Mouse (Mus musculus): ENCODE results near the gene Lgals8.
"Not testable (repeated sequence)": the region's sequence is repeated elsewhere in the genome, so short reads cannot be mapped to it uniquely, and the experiment has no call there.

Gene Lgals8

GRCm38 (mm10) chr13:12464844-12465243 is at the start of gene Lgals8:
Lgals8 (minus strand) TSS chr13:12464944.
- no peak for ATAC-seq (ENCODE audit: insufficient number of reproducible peaks, low FRiP score, low TSS enrichment)

GRCm38 (mm10) chr13:12511189-12511965 is 46.6 kb upstream of the Lgals8 start:
- ATAC-seq (ENCODE audit: insufficient number of reproducible peaks, low FRiP score, low TSS enrichment), result no peak

GRCm38 (mm10) chr13:12510032-12510431 is 45.3 kb upstream of the Lgals8 start:
- ATAC-seq (ENCODE audit: insufficient number of reproducible peaks, low FRiP score, low TSS enrichment), result no peak

DNA sequence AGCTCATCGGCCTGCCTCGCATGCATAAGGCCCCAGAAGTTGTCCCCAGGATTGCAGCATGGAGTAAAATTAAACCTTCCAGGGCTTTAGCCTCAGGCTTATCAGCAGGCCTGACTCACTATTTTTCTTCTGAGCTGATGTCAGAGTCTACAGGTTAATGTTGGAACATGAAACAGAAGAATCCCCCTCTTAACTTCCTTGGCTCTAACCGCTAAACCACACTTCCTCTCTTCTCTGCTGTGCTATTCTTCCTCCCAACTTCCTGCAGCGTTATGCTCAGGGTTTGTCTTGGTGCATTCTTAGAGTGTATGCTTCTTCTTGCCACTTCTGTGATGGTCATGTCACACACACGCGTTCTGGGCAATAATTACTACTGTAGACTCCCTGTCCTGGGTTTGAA is 42.7 kb upstream of the Lgals8 start:
- ATAC-seq (ENCODE audit: insufficient number of reproducible peaks, low FRiP score, low TSS enrichment), result no peak

- no peak for ATAC-seq (ENCODE audit: insufficient number of reproducible peaks, low FRiP score, low TSS enrichment)
Observed at GRCm38 (mm10) chr13:12505359-12505758, 40.6 kb upstream of the Lgals8 start.

DNA sequence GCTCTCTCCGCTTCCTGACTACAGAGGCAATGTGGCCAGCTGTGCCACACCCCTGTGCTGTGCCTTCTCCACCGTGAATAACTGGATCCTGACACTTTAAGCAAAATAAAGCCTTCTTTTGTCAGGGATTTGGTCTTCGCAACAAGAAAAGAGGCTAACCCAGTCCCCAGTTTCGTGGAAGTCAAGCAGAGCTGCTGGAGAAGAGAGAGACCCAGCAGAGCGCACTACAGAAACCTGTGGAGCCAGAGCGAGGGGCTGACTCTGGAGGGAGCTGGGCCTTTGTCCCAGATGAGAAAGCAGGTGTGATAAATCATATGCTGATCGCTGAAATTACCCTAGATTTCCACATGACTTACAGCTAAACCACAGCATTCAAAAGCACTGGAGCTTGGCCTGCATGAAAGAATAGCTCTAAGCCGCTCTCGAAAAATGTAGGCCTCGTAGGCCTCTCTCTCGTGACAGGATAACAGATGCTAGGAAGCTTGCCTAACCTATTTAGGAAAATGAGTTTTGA is 38.6 kb upstream of the Lgals8 start:
- no peak for ATAC-seq (ENCODE audit: insufficient number of reproducible peaks, low FRiP score, low TSS enrichment)

DNA sequence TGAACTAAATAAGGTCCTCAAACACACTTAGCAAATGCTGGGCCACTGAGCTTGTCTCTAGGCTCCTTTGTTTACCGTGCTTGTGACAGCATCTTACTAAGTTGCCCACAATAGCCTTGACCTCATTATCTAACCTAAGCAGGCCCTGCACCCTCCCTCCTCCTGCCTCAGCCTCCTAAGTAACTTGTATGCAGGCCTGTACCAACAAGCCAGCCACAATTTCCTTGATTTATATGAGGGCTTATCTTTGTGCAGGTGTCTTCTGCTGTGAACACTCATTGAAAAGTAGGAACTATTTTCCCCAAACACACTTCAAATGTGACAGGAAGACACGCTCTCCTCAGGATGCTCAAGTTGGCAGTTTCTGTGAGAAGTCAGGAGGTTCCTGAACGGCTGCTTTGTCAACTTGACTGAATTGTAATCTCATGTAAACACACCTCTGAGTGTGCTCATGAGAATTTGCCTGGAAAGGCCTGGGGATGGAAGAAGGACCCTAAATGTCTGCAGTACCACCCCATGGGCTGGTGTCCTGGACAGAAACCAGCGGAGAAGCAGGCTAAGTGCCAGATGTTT is 38.0 kb upstream of the Lgals8 start:
- no peak for ATAC-seq (ENCODE audit: insufficient number of reproducible peaks, low FRiP score, low TSS enrichment)

DNA sequence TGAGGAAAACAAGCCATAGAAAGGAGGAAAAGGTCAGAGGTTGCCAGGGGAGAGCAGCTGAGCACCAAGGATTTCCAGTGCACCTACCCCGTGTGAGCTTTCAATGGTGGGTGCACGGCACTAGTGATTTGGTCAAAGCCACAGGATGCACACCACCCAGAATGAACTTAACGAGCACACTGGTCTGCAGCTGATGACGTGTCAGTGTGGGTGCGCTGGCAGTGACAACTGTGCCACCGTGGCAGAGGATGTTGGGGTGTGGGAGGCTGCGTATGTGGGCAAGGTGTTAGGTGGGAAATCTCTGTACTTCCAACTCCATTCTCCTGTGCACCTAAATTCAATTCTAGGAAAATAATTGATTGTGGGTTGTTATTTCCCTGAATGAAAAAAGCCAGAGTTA is 34.4 kb upstream of the Lgals8 start:
- ATAC-seq (ENCODE audit: insufficient number of reproducible peaks, low FRiP score, low TSS enrichment), result no peak

DNA sequence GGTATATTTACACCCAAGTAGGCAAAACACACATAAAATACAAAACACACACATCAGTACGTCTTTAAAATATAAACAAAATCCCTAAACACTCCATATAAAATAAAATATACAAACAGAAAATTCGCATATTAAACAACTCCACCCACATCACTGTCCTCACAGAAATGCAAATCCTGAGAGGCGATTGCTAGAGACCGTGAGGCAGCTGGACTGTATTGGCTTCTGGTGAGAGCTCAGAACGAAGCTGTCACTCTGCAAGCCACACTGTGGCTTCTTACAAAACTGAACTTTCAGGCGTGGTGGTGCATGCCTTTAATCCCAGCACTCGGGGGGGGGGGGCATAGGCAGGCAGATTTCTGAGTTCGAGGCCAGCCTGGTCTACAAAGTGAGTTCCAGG is 33.1 kb upstream of the Lgals8 start:
- no peak for ATAC-seq (ENCODE audit: insufficient number of reproducible peaks, low FRiP score, low TSS enrichment)

- ATAC-seq (ENCODE audit: insufficient number of reproducible peaks, low FRiP score, low TSS enrichment), result no peak
Observed at GRCm38 (mm10) chr13:12494750-12495149, 30.0 kb upstream of the Lgals8 start.

- no peak for ATAC-seq (ENCODE audit: insufficient number of reproducible peaks, low FRiP score, low TSS enrichment)
Observed at GRCm38 (mm10) chr13:12492515-12492914, 27.8 kb upstream of the Lgals8 start.

DNA sequence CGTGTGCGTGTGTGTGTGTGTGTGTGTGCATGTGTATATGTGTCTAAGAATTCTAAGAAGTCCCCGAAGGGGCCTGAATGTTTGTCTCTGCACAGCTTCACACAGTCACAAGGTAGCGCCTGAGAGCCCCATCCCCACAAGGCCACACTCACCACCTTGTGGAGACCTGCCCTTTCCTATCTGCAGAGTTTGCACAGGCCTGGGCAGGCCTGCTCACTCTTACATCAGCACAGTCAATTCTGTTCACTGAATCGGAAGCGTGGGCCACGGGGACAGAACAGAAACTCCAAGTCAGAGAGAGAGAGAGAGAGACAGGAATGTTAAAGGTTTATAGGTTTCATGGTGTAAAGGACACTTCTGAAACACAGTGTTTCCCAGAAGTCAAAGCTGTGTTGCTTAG is 20.9 kb upstream of the Lgals8 start:
- ATAC-seq (ENCODE audit: insufficient number of reproducible peaks, low FRiP score, low TSS enrichment), result no peak

DNA sequence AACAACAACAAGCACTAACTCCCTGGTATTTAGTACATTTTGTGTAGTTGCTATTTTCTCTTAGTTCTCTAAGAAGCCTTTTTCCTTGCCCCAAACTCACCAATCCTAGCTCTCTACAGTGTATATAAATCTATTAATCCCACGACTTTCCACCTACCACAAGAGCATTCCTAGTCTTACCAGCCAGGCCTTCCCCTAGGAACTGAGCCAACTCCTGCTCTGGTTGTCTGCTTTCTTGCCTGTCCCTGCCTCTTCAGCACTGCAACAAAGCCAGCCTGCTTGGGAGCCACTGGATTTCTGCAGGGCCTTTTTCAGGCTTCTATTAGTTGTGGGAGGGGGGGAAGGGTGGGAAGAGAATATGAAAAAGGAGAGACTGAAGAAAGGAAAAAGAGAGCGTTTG is 20.5 kb upstream of the Lgals8 start:
- no peak for ATAC-seq (ENCODE audit: insufficient number of reproducible peaks, low FRiP score, low TSS enrichment)

- ATAC-seq (ENCODE audit: insufficient number of reproducible peaks, low FRiP score, low TSS enrichment), result no peak
Observed at GRCm38 (mm10) chr13:12479802-12480201, 15.1 kb upstream of the Lgals8 start.

GRCm38 (mm10) chr13:12478301-12478700 is 13.6 kb upstream of the Lgals8 start:
- no peak for ATAC-seq (ENCODE audit: insufficient number of reproducible peaks, low FRiP score, low TSS enrichment)

DNA sequence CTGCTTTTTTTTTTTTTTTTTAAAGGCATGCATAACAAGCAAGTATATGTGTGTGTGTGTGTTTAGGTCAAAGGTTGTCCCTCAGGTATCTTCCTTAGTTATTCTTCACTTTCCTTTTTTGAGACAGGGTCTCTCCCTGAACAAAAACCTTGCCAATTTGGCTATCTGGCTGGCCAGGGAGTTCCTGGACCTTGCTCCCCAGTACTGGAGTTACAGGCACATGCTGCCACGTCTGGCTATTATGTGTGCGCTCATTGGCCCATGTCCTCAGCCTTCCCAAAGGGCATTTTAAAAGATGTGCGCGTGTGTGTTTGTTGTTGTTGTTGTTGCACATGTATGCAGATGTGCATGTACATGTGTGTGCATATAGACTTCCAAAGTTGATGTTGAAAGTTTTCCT is 12.1 kb upstream of the Lgals8 start:
- ATAC-seq (ENCODE audit: insufficient number of reproducible peaks, low FRiP score, low TSS enrichment), result no peak

GRCm38 (mm10) chr13:12475239-12475638 is 10.5 kb upstream of the Lgals8 start:
- no peak for ATAC-seq (ENCODE audit: insufficient number of reproducible peaks, low FRiP score, low TSS enrichment)

DNA sequence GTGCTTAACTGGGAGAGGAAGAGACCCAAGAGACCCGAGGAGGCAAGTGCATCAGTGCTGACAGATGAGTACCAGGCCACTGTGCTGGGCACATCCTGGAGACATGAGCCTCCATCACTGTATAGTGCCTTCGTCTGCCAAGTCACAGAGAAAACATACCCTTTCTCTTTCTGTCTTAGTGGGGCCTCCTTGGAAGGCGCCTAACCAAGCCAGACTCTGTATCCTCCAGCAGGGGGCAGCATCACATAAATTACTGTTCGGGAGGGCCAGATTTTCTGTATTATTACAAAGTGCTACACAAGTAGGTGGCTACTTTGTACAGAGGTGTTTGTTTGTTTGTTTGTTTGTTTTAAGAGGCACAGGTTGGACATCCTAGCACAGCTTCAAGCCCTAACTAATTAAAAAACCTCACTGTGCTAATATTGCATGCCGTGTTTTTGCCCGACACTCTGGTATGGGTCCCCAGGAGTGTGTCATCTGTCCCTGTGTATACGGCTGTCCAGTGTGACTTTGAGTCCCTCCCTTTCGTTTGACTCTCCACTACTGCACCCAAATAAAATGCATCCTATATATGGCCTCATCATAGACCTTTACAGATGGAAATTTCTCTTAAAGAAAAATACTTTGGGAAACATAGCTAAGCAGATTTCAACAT is 9.1 kb upstream of the Lgals8 start:
- ATAC-seq (ENCODE audit: insufficient number of reproducible peaks, low FRiP score, low TSS enrichment), result peak; percentile 64

DNA sequence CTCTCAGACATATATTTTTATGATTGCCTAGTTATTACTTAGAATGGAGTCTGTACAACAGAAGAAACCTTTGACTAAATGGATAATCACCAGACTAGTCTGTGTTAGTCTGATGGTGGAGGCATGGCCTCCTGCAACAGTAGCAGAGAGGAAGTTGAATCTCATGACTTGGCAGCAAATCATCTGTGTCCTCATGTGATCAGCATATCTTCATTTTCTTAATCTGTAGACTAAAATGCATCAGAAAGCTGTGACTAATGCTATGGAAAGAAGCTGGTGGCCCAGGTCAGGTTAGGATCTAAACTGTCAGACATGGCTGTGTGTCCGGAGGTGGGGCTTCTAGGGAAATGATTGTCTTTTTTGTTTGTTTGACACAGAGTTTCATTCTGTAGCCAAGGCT is 3.7 kb upstream of the Lgals8 start:
- ATAC-seq (ENCODE audit: insufficient number of reproducible peaks, low FRiP score, low TSS enrichment), result no peak

DNA sequence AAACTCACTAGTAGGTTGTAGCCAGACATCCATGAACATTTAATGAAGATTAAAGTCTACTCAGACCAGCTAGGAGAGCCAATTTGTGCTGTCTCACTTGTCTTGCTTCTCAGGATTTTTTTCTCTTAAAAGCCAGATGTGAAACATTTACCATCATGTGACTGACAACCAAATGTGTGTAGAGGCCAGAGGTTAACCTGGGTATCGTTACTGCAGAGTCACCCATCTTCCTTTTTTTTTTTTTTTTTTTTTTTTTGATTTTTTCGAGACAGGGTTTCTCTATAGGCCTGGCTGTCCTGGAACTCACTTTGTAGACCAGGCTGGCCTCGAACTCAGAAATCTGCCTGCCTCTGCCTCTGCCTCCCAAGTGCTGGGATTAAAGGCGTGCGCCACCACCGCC is 585 bp downstream of the Lgals8 start:
- not testable (repeated sequence) for ATAC-seq (ENCODE audit: insufficient number of reproducible peaks, low FRiP score, low TSS enrichment)

- no peak for ATAC-seq (ENCODE audit: insufficient number of reproducible peaks, low FRiP score, low TSS enrichment)
Observed at GRCm38 (mm10) chr13:12462623-12463022, 2.1 kb downstream of the Lgals8 start.
